9 mouse cellular contexts compared by ENCODE assay signal in genomic region chr2:93956331-93956801, GRCm38 (mm10). TPM values are rescaled to one million over a fixed set of nuclear protein-coding genes. Genes with fewer than 3 reads are reported as not detected.
A peak's percentile ranks its signal among the peaks of the same experiment; 100 is the strongest.
DNase-seq lines count a peak whose midpoint lies in the region; ATAC-seq and TF ChIP-seq lines count a peak whose summit lies in the region.
"Had no signal": no experiment of that assay in that cellular context is flagged by ENCODE, and none has a peak within 500 bp of the region (broad histone marks: within the 10 kb centered on the region; RNA-seq: fewer than 3 reads in every experiment).

No protein-coding gene starts in this region.

- TF ChIP-seq EP300 in stomach, postnatal 0 days (optimal IDR thresholded peaks at IDR 0.05) = no peak

- DNase-seq in left cerebral cortex, adult 18-20 months (ENCODE audit: low spot score in 2 of 2) = peak; percentile 48 to 67
- DNase-seq in left cerebral cortex, adult 11 months (ENCODE audit: low spot score) = no peak
- DNase-seq in heart, adult 9 months (ENCODE audit: low spot score in 2 of 2) = peak; percentile 46 to 47
- DNase-seq in kidney, adult 18-20 months = peak; percentile 59
- peak; percentile 36 for DNase-seq in stomach, postnatal 0 days (ENCODE audit: low spot score)

- H3K36me3 ChIP-seq in embryonic facial prominence, embryonic 12.5 days = no peaks in the 10 kb centered on the region
- no peaks in the 10 kb centered on the region for H3K36me3 ChIP-seq in limb, embryonic 15.5 days
- H3K36me3 ChIP-seq in midbrain, embryonic 15.5 days (replicated peaks) = no peaks in the 10 kb centered on the region
- H3K36me3 ChIP-seq in stomach, postnatal 0 days (ENCODE audit: control insufficient read depth, insufficient read depth, low read length) = no peaks in the 10 kb centered on the region

- peak overlapping the region; percentile 46 for H3K27ac ChIP-seq in embryonic facial prominence, embryonic 12.5 days
- H3K27ac ChIP-seq in limb, embryonic 15.5 days = no peak overlapping the region
- H3K27ac ChIP-seq in midbrain, embryonic 15.5 days = peak overlapping the region; percentile 62
- peak overlapping the region; percentile 95 for H3K27ac ChIP-seq in stomach, postnatal 0 days (replicated peaks)

- under 1% methylated on average over 43 of the region's 44 CpGs for WGBS in embryonic facial prominence, embryonic 12.5 days
- under 1% methylated on average over 44 of the region's 44 CpGs for WGBS in limb, embryonic 15.5 days
- WGBS in midbrain, embryonic 15.5 days = under 1% methylated on average over 38 of the region's 44 CpGs
- WGBS in stomach, postnatal 0 days = 0% methylated on average over 24 of the region's 44 CpGs

- peak overlapping the region; percentile 96 for H3K4me2 ChIP-seq in embryonic facial prominence, embryonic 12.5 days (replicated peaks)
- H3K4me2 ChIP-seq in limb, embryonic 15.5 days = peak overlapping the region; percentile 81
- H3K4me2 ChIP-seq in midbrain, embryonic 15.5 days = peak overlapping the region; percentile 98
- H3K4me2 ChIP-seq in stomach, postnatal 0 days (replicated peaks; ENCODE audit: low read depth) = peak overlapping the region; percentile 62

- ATAC-seq in embryonic facial prominence, embryonic 12.5 days (ENCODE audit: insufficient number of reproducible peaks, insufficient read depth, low FRiP score, low TSS enrichment) = peak; percentile 49; the same call in 1 of the 2 replicates
- 0 out of 2 replicates have a peak, but pooled peaks have one; percentile 5 for ATAC-seq in limb, embryonic 15.5 days (ENCODE audit: insufficient number of reproducible peaks, low FRiP score, low TSS enrichment, low read depth)
- ATAC-seq in midbrain, embryonic 15.5 days (replicated peaks) = peak; percentile 70
- peak; percentile 39 for ATAC-seq in stomach, postnatal 0 days (ENCODE audit: low FRiP score, low TSS enrichment)

- TF ChIP-seq CTCF in stomach, postnatal 0 days (IDR thresholded peaks at IDR 0.05; ENCODE audit: low read depth) = no peak

- no peaks in the 10 kb centered on the region for H3K9me3 ChIP-seq in embryonic facial prominence, embryonic 12.5 days
- H3K9me3 ChIP-seq in limb, embryonic 15.5 days = no peaks in the 10 kb centered on the region
- H3K9me3 ChIP-seq in midbrain, embryonic 15.5 days = no peaks in the 10 kb centered on the region
- H3K9me3 ChIP-seq in stomach, postnatal 0 days (ENCODE audit: control insufficient read depth, low read length) = no peaks in the 10 kb centered on the region

- H3K9ac ChIP-seq in embryonic facial prominence, embryonic 12.5 days = peak overlapping the region; percentile 57
- H3K9ac ChIP-seq in limb, embryonic 15.5 days = peak overlapping the region; percentile 15
- peak overlapping the region; percentile 66 for H3K9ac ChIP-seq in midbrain, embryonic 15.5 days
- H3K9ac ChIP-seq in stomach, postnatal 0 days (ENCODE audit: low read length) = peak overlapping the region; percentile 92

- peak overlapping the region; percentile 62 for H3K4me3 ChIP-seq in embryonic facial prominence, embryonic 12.5 days
- peak overlapping the region; percentile 49 for H3K4me3 ChIP-seq in limb, embryonic 15.5 days
- peak overlapping the region; percentile 78 for H3K4me3 ChIP-seq in midbrain, embryonic 15.5 days
- peak overlapping the region; percentile 75 for H3K4me3 ChIP-seq in stomach, postnatal 0 days (ENCODE audit: low read depth, low read length)

- peaks cover 12% of the 10 kb centered on the region for H3K4me1 ChIP-seq in embryonic facial prominence, embryonic 12.5 days
- H3K4me1 ChIP-seq in limb, embryonic 15.5 days = peaks cover 26% of the 10 kb centered on the region
- peaks cover 34% of the 10 kb centered on the region for H3K4me1 ChIP-seq in midbrain, embryonic 15.5 days
- no peaks in the 10 kb centered on the region for H3K4me1 ChIP-seq in stomach, postnatal 0 days (replicated peaks; ENCODE audit: control insufficient read depth, insufficient read depth)

- peaks cover 61% of the 10 kb centered on the region for H3K27me3 ChIP-seq in embryonic facial prominence, embryonic 12.5 days
- H3K27me3 ChIP-seq in limb, embryonic 15.5 days = peaks cover 70% of the 10 kb centered on the region
- peaks cover 22% of the 10 kb centered on the region for H3K27me3 ChIP-seq in midbrain, embryonic 15.5 days (replicated peaks)
- no peaks in the 10 kb centered on the region; the same call in 1 of the 2 replicates for H3K27me3 ChIP-seq in stomach, postnatal 0 days (ENCODE audit: control insufficient read depth, insufficient read depth, low read length)

RNA-seq across cellular contexts. Expression of gene Gm13889, which starts 0.6 kb away (rescaled TPM):
- total RNA-seq in left cerebral cortex, adult 18-20 months (2021) = 10 to 100 TPM; 54.6 to 63.1 TPM
- polyA plus RNA-seq in embryonic facial prominence, embryonic 12.5 days (2016; fragmentation: Nextera tagmentation; extraction: Ambion mirVana) = 6.1 and 8.3 TPM in 2 replicates
- 3.6 and 4.0 TPM in 2 replicates for polyA plus RNA-seq in limb, embryonic 15.5 days (2015; fragmentation: Nextera tagmentation; extraction: Ambion mirVana)
- polyA plus RNA-seq in midbrain, embryonic 15.5 days (2015; fragmentation: Nextera tagmentation; extraction: Ambion mirVana) = 5.2 and 6.7 TPM in 2 replicates
- polyA plus RNA-seq in stomach, postnatal 0 days (2015; fragmentation: Nextera tagmentation; extraction: Ambion mirVana) = 70.7 and 82.0 TPM in 2 replicates

RNA-seq across cellular contexts. Expression of gene Gm27027, which starts 39.8 kb away (rescaled TPM):
- total RNA-seq in left cerebral cortex, adult 18-20 months (2021) = 1 to 10 TPM in 1 of 2 experiments, not detected in 1; 1.0 TPM
- polyA plus RNA-seq in embryonic facial prominence, embryonic 12.5 days (2016; fragmentation: Nextera tagmentation; extraction: Ambion mirVana) = not detected in 2 replicates
- polyA plus RNA-seq in limb, embryonic 15.5 days (2015; fragmentation: Nextera tagmentation; extraction: Ambion mirVana) = not detected in 2 replicates
- not detected in 2 replicates for polyA plus RNA-seq in midbrain, embryonic 15.5 days (2015; fragmentation: Nextera tagmentation; extraction: Ambion mirVana)
- polyA plus RNA-seq in stomach, postnatal 0 days (2015; fragmentation: Nextera tagmentation; extraction: Ambion mirVana) = not detected in 2 replicates
- total RNA-seq: gastrocnemius, adult 8-10 months had no signal

RNA-seq across cellular contexts. Expression of gene Alkbh3, which starts 54.2 kb away (rescaled TPM):
- total RNA-seq in left cerebral cortex, adult 18-20 months (2021) = 10 to 100 TPM; 24.1 to 28.0 TPM
- 65.0 and 74.9 TPM in 2 replicates for polyA plus RNA-seq in embryonic facial prominence, embryonic 12.5 days (2016; fragmentation: Nextera tagmentation; extraction: Ambion mirVana)
- 63.1 and 69.3 TPM in 2 replicates for polyA plus RNA-seq in limb, embryonic 15.5 days (2015; fragmentation: Nextera tagmentation; extraction: Ambion mirVana)
- polyA plus RNA-seq in midbrain, embryonic 15.5 days (2015; fragmentation: Nextera tagmentation; extraction: Ambion mirVana) = 47.0 and 50.7 TPM in 2 replicates
- 46.2 and 50.4 TPM in 2 replicates for polyA plus RNA-seq in stomach, postnatal 0 days (2015; fragmentation: Nextera tagmentation; extraction: Ambion mirVana)

Comparison
In these comparisons a context has a peak if more than half of its experiments do, and no peak if none do; other contexts are left out.
1. ATAC-seq: peak in every context shown above with its lines; median percentile 70 in midbrain, embryonic 15.5 days; 49 in embryonic facial prominence, embryonic 12.5 days; 39 in stomach, postnatal 0 days; 5 in limb, embryonic 15.5 days.
2. H3K9ac ChIP-seq: peak in every context shown above with its lines; median percentile 92 in stomach, postnatal 0 days; 66 in midbrain, embryonic 15.5 days; 57 in embryonic facial prominence, embryonic 12.5 days; 15 in limb, embryonic 15.5 days.